Mouse (Mus musculus) activated CD4-positive, CD25-positive, alpha-beta regulatory T cell, adult 4 months (primary cell): ENCODE data around the gene Begain. TPM values are rescaled to one million over a fixed set of nuclear protein-coding genes. Genes with fewer than 3 reads are reported as not detected.

Experiments used
- ATAC-seq: one replicate; pipeline ENCODE4 v1.8.0; 2017
- polyA plus RNA-seq, 2 experiments: library from polyadenylated mRNA; unstranded; fragments of 100-300 nt; shearing (Covaris generic); gene quantifications; one replicate each; pipeline ENCODE4 v1.2.1; 2017

The Begain gene
- polyA plus RNA-seq, 2 experiments from 2014 or later, result not detected

DNA sequence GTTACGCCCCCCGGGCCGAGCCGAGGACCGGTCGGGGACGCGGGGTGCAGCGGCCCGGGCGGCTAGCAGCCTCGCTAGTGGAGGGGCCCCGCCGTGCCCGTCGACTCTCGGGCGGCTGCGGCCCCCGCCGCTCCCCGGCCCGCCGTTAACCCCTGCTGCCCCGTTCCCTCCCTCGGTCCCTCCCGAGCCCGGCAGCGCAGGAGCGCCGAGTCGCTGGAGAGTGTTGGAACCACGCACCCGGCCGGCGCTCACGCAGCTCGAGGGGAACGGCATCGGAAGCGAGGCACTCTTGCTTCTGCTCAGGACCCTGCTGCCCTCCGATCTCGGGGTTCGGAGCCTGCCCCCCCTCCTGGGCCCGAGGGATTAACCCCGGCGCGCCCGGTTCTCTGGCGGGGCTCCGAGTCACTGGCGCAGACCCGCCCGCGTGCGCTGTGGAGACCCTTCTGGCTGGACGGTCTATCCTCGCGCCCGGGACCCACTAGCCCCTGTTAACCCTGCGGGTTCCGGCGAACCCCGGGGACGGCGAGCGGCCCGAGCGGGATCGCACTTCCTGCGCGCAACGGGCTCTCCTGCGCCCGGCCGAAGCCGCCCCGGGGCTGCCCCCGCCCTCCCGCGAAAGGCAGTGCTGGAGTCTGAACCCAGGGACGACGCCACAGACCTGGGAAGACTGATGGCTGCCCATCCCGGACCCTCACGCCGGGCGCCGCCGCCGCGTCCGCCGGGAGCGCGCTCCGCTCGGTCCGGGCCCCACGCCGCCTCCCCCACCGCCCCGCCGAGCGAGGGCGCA, 14.8 kb downstream of the Begain start:
- no peak for ATAC-seq

DNA sequence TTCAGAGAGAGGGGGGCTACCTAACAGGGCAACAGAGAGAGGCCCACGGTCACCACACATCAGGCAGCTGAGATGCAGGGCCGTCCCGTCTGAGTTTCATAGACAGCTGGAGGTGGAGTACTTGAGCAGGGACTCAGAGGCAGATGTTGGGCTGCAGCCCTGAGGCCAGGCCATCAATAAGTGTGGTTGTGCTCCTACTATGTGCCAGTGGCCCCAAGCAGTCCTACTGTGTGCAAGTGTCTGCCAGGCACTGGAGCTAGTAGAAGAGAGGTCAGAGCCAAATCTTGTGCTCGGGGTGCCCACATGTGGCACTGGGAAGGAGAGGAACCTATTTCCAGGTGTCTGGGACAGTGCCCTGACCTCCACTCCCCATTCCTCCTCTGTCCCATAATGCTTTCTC, 18.1 kb downstream of the Begain start:
- ATAC-seq, result no peak

DNA sequence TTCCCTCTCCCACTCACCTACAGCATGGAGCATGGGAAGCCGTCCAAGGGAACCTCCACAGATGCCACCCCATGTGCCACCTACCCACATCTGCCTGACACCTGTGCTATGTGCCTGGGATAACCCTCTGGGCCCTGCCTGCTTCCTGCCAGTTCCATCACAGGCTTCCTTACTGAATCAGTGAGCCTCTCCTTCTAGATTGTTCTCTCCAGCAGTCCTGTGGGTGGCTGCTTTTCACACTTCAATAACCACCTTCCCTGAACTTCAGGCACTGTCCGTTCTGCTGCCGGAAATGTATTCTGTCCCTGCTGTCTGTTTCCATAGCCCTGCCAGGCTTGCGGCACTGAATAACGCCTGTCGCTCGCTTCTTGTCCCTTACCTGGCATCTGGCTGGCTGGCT, 22.4 kb downstream of the Begain start:
- no peak for ATAC-seq

DNA sequence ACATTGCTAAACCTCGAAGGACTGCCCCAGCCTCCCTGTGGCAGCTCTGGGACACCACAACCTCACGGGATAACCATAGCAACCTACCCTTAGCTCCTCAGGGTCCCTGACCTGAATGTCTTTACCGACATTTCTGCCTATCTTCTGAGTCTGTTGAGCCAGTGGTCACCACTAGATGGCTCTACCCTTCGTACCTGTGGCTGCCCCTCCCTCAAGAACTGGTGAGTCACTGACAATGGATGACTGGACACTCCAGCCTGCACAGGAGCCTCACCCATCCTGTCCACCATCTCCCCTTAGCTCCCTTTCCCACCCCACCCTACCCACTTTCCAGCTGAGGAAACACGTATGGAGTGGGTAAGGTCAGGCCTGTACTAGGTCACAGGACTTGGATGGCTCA, 23.5 kb downstream of the Begain start:
- ATAC-seq, result no peak

DNA sequence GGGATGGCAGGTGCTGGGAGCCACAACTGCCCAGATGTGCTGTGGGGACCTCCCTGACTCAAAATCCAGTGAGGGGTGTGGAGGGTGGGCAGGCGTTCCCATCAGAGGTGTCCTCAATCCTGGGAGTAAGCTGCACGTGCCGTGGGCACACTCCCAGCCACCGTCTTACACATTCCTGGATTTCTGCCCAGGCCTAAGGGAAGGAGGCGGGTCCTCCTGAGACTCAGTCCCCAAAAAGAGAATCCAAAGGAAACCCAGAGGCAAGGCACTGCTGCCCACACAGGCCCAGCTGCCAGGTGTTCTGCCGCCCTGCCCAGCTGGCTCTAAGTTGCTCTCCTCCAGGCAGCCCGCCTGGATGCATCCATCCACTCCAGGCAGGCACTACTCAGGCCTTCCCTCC, 28.7 kb downstream of the Begain start:
- ATAC-seq, result no peak

DNA sequence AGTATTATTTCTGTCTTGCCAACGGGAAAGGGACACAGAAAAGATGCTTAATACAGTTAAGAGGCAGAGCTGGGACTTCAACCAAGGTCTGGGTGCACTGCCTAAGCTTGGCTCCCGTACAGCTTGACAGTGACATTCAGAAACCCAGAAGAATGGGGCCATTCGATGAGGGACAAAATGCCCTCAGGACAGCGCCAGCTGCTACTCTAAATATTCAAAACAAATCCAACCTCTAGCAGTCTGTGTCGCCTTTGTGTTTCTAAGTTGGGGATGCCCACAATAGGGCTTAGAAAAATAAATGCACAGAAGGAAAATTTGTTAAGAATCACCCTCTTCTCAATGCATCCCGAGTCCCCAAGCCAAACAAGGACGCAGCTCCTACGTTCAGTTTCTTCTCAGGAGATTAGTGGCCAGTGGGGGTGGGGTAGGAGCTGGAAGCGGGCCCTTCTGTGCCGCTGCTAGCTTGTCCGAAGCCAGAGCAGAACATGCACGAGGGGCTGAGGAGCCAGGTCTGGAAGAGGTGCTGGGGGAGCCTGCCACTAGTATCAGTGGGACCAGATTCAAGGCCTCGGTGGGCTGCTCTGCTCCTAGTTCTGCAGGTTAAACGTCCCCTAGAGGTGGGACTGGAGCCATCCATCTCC, 29.7 kb downstream of the Begain start:
- ATAC-seq, result no peak

DNA sequence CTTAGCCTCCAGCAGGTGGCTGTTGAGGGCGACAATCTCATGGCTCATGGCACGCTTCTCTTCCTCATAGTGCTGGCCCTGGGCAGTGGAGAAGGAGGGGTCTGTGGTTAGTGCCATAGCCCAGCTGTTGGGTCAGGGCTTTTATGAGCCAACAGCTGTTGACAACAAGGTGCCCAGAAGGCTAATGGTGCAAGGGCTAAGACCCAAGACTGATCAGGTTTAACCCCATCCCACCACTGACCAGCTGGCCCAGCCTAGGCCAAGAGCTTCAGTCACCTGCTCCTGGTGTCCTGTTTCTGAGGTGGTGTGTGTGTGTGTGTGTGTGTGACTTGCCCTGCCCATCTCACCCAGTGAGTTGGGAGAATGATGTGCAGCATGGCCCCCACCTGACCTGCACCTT, 31.0 kb downstream of the Begain start:
- ATAC-seq, result no peak

DNA sequence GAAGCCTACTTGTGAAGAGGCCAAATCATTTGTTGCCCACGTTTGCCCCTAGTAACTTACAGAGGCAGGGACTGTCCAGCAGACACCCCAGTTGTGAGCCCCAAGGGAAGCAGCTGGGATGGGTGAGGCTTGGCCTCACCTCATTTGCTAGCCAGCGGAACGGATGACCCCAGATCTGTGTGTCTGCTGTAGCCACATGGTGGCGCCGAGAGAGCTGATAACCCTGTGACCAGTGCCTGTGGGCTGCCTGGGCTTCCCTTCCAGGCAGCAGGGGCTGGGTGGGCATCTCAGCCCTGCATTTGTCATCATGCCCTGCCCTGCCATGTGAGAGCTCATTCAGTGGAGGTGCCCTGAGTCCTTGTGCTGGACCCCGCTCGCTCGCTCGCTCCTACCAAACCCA, 44.2 kb downstream of the Begain start:
- no peak for ATAC-seq

DNA sequence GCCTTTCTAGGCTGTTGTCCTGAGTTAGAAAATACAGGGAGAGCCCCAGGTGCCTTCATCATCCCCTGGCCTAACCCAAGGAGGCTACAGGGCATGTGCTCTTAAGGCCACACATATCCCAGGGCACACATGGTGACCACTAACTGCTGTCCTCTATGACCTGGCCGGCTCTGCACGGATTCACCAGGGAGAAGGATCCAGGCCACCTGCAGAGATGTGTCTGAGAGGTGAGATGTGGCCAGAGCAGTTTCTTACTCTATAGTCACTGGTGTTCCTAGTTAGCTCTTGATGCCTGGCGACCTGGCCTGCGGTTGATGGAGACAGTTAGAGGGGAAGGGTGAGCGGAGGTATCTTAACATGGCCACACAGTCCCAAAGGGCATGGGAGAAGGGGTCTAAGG, 45.1 kb downstream of the Begain start:
- no peak for ATAC-seq

DNA sequence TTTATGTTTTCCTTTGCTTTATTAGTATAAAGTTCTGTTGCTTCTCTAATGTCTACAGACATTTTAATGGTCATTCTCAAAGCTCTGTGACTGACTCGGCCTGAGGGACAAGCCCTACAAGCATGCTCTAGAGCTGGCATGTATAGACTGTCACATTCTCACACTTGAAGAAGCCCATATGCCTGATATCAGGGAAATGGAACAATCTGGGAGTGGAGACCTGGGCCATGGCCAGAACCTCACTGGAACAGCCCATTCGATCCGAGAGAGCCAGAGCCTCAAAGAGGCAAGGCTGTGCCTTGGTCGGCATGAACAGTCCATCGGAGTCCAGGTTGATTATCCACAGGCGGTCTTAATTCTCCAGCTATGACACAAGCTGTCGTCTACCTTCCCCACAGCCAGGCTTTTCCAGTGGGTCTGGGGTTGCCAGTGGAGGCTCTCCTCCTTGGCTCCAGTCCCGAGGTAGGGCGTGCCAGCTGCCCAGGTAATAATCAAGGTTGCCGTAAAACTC, 45.8 kb downstream of the Begain start:
- no peak for ATAC-seq

DNA sequence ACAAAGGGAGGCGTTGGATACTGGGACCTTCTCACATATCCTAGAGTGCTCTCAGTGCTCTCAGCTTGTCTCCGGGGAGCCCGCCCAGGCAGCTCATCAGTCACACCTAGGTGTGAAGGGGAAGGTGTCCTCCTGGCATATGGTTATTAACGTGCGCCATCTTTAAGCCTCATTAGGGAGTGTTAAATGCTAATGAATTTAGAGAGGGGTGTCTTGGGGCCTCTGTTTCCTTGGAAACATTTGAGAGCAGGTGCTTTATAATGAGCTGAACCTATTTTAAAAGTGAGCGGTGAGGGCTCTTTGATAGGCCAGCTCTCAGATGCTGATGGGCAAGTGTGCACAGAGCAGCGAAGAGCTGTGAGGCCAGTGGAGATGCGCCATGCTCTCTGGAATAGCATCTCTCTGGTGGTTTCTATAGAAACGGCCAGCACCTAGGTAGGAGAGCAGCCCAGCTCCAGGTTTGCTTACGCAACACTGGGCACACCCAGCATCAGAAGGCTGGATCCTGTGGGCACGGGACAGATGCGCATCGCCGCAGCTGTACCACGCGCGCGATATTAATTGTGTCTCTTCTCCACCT, 57.9 kb downstream of the Begain start:
- ATAC-seq, result no peak

DNA sequence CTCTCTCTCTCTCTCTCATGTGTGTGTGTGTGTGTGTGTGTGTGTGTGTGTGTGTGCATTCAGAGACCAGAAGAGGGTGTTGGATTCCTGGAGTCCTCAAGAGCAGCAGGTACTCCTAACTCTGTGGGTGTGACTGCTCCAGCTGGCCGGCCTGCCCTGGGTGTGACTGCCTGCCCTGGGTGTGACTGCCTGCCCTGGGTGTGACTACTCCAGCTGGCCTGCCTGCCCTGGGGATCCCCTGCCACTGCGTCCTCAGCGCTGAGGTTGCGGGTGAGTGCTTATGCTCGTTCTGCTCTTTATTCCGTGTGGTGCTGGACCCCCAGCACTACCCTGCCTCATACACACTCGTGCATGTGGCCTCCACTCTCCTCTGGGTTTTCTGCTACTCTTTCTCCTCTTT, 65.0 kb downstream of the Begain start:
- no peak for ATAC-seq

DNA sequence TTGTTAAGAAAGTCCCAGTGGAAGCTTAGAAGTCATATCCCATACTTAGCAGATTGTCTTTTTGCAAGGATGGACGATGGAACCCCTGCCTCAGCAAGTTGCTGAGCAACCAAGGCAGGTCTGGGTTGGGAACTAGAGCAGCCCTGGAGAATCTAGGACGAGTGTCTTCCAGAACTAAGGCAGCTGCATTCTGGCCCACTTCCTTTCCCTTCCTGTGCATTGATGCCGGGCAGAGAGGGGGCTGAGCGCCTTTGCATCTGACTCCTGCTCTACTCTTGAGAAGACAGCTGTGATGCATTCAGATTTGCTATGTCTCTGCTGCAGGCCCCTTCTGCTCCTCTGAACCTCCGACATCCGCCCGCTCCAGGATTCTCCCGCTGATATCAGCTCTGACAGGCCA, 70.8 kb downstream of the Begain start:
- no peak for ATAC-seq

DNA sequence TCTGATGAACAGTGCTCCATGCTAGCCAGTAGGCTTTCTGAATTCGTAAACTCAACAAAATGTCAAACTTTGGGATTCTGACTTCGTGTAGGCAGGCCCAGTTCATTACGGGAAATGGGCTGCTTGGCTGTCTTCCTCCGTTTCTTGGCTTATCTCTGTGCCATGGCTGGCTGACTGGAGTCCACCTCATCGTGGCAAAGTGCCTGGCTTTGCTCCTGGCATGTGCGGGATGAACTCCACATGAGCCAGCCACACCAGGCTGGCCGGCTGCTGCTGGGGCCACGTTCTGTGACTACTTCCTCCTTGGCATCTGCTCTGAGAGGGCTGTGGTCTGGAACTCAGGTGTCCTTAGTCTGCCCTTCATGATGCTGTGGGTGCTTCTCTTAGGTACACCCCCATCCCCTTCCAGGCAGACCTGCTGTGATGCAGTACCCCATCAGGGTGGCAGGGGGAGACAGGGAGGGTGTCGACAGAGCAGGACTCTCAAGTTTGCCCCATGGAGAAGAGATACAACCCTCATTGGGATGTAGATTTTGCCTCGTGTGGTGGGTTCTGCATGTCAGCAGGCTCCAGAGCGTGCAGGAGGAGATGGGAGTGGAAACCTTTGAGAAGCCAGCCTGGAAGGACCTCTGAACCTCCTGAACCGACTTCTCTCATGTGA, 71.9 kb downstream of the Begain start:
- ATAC-seq, result no peak

DNA sequence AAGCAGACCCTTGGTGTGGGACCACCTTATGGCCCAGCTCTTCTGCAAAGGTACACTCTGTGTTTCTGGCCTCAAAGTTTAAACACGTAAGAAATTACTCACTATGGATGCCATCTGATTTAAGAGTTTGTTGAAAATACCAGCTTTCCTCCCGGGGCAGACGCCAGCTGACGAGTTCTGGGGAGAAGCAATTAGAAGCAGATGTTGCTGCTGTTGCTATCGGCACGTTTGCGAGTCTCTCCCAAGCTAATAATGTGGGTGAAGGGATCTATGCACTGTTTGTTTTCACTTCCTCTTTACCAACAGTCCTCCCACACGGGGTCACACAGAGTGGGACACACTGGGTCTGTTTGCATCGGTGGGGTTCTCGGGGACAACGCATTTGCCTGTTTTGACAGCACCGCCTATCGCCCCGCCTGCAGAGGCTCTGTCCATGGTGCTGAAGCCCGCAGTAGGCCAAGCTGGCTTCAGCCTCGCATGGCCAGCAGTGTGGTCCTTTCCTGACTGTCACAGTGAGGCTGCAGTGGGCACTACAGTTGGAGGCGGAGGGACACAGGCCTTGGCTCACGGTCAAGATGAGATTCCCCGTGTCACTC, 73.5 kb downstream of the Begain start:
- ATAC-seq, result no peak

DNA sequence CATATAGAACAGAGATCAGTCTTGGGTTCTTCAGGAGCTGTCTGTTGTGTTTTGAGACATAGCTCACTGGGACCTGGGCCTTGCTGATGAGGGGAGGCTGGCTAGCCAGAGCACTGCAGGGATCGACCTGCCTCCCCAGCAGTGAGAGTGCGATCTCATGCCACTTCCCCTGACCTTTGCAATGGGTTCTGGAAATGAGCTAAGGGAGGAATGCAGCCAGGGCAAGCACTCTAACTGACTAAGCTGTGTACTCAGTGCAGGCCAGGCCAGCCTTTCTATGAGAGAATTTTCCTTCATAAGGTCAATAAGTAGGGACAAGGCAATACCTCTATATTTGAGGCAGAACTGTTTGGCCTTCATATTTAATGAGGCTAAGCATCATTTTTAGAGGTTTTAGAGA, 75.0 kb downstream of the Begain start:
- no peak for ATAC-seq

DNA sequence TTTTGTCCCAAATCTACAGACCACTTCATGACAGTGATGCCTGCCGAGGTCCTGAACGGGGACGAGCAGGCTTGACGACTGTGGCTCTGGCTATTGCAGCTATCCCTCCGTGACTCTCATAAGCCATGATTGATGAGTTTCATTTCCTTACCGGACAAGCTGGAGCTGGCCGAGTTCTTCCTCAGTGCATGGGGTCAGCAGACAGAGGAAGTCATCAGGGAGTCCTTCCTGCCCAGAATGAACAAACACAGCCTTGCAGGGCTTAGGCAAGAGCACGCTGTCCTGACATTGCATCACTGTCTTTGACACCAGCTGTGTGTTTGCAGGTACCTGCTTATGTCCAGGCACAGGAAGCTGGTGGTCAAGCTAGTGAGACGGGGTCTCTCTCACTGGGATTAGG, 77.6 kb downstream of the Begain start:
- ATAC-seq, result no peak

DNA sequence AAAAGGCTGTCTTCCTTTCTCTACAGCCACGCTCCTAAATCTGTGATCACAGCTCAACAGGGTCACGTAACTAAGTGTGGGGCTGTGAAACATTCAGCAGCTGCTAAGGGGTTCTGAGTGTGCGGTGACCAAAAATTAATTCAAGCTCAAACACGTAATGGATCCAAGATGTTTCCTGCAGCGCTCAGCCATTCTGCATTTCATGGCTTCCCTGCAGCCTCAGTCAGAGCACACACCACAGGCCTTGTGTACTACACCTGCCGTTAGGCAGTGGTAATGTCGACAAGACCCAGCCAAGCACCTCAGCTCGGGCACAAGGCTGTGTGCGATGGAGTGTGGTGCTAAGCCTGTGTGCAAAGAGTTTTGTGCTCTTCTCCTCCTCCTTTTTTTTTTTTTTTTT, 80.6 kb downstream of the Begain start:
- no peak for ATAC-seq

DNA sequence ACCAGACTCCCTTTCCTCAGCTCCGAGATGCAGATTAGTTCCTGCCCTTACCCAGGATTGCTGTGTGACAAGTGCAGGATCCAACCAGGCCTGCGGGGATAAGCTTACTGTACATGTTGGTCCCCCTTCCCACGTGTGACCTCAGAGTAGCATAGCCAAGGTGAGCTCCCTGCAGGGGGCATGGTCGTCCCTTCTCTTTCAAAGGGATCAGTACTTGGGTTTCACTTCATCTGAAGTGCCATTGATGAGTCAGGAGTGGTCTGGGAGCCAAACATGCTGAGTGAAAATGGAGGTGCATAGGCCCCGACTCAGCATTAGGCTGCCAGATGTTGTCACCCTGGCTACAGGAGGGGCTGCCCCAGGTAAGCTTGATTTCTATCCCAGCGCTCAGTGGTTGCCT, 83.0 kb downstream of the Begain start:
- no peak for ATAC-seq

DNA sequence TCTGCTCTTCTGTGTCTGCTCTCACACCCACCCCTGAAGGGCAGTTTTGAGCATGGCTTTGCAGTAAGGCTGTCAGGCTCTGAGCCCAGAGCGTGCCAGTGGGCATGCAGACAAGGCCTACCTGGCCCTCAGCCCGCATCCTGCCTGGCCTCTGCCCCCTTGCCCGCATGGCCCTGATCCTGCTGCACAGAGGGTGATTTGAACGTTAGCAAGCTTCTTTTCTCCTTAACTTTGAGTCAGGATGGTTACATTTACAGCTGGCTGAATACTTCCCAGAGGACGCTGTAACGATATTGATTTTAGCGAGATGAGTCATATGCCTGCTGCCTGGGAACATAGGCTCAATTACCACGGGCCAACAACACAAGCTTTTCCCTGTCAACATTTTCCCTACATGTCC, 83.5 kb downstream of the Begain start:
- ATAC-seq, result no peak

DNA sequence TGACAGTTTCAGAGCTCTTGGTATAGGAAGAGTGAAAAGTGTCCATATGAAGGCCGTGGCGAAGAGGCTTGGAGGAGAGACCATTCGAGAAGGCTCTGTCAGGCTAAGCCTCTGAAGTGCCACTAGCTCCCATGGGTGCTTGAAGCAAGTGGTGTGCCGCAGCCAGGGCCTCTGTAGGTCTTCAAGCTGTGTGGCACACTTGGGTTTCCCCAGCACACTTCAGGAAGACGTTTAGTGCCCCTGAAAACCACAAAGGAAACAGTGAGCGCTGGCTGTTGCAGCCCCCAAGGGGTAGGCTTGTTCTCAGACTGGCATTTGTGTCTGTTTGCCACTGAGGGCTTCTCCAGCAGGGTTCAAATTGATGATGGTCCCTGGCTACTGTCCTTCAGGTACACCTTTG, 84.5 kb downstream of the Begain start:
- no peak for ATAC-seq

DNA sequence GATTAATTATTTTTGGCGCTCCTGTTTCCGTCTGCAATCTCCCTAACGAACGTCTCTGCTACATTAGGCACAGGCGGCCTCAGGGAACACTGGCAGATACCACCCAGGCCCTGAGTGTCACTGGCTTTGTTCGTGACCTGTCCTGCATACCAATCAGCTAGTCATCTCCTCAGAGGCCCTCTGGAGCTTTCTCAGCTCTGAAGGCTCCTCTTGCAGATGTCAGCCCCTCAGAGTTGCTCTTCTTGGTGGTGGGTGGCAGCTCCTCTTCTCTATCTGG, 85.4 kb downstream of the Begain start:
- no peak for ATAC-seq
